Mouse (Mus musculus) spleen, adult 12 weeks (tissue): ENCODE results near the gene Crim1.

ENCODE experiments used
- DNase-seq: peaks from one replicate; pipeline ENCODE4 v3.0.0; 2022; ENCODE audit warnings: low spot score

The Crim1 gene

GRCm38 (mm10) chr17:78425026-78425425 is 225.0 kb downstream of the Crim1 start:
- DNase-seq = no peak
